Mouse (Mus musculus): ENCODE measurements around the gene Dnah12. TPM values are rescaled to one million over a fixed set of nuclear protein-coding genes. Genes with fewer than 3 reads are reported as not detected.
A peak's percentile ranks its signal among the peaks of the same experiment; 100 is the strongest.
"Not testable (repeated sequence)": the region's sequence is repeated elsewhere in the genome, so short reads cannot be mapped to it uniquely, and the experiment has no call there.

Dnah12 gene
- polyA plus RNA-seq, 1 experiment from 2014 or later = 0.61 TPM

- H3K4me1 ChIP-seq (ENCODE audit: control insufficient read depth, insufficient read depth, low read length); H3K4me2 ChIP-seq (ENCODE audit: low read depth, low read length); H3K4me3 ChIP-seq (ENCODE audit: low read depth, low read length); H3K9ac ChIP-seq (ENCODE audit: low read depth, low read length); H3K9me3 ChIP-seq (ENCODE audit: control insufficient read depth, low read length); DNase-seq (ENCODE audit: low spot score); H3K36me3 ChIP-seq (ENCODE audit: control insufficient read depth, insufficient read depth, low read length); ATAC-seq (ENCODE audit: low read depth); H3K27ac ChIP-seq (replicated peaks; ENCODE audit: low read depth, low read length); H3K27me3 ChIP-seq (replicated peaks; ENCODE audit: control insufficient read depth, insufficient read depth, low read length): not testable (repeated sequence)
- 50% methylated on average over 9 of the region's 9 CpGs for WGBS
Measured at GRCm38 (mm10) chr14:26910461-26910860, 217.4 kb downstream of the Dnah12 start.

- ATAC-seq (ENCODE audit: low read depth) (no peak), DNase-seq (ENCODE audit: low spot score) (peak; percentile 62)
- Histone ChIP-seq H3K4me2 (ENCODE audit: low read depth, low read length) (no peak overlapping the region), H3K9ac (ENCODE audit: low read depth, low read length) (no peak overlapping the region), H3K27ac (replicated peaks; ENCODE audit: low read depth, low read length) (no peak overlapping the region), H3K4me3 (ENCODE audit: low read depth, low read length) (no peak overlapping the region), H3K36me3 (ENCODE audit: control insufficient read depth, insufficient read depth, low read length) (no peaks in the 10 kb centered on the region), H3K27me3 (replicated peaks; ENCODE audit: control insufficient read depth, insufficient read depth, low read length) (no peaks in the 10 kb centered on the region), H3K4me1 (ENCODE audit: control insufficient read depth, insufficient read depth, low read length) (no peaks in the 10 kb centered on the region), H3K9me3 (ENCODE audit: control insufficient read depth, low read length) (no peaks in the 10 kb centered on the region)
- WGBS = 71% methylated on average over 6 of the region's 6 CpGs
Measured at GRCm38 (mm10) chr14:26911201-26911600, 218.1 kb downstream of the Dnah12 start.

- Histone ChIP-seq H3K27ac (replicated peaks; ENCODE audit: low read depth, low read length) (no peak overlapping the region), H3K4me2 (ENCODE audit: low read depth, low read length) (no peak overlapping the region), H3K36me3 (ENCODE audit: control insufficient read depth, insufficient read depth, low read length) (no peaks in the 10 kb centered on the region), H3K9me3 (ENCODE audit: control insufficient read depth, low read length) (no peaks in the 10 kb centered on the region), H3K27me3 (replicated peaks; ENCODE audit: control insufficient read depth, insufficient read depth, low read length) (no peaks in the 10 kb centered on the region), H3K4me3 (ENCODE audit: low read depth, low read length) (no peak overlapping the region), H3K4me1 (ENCODE audit: control insufficient read depth, insufficient read depth, low read length) (no peaks in the 10 kb centered on the region), H3K9ac (ENCODE audit: low read depth, low read length) (no peak overlapping the region)
- DNase-seq (ENCODE audit: low spot score) (peak; percentile 27), ATAC-seq (ENCODE audit: low read depth) (peak; percentile 27; the same call in 1 of the 2 replicates)
- 86% methylated on average over 13 of the region's 13 CpGs for WGBS
Measured at GRCm38 (mm10) chr14:26911826-26912225, 218.8 kb downstream of the Dnah12 start.

- ATAC-seq (ENCODE audit: low read depth) (peak; percentile 75), DNase-seq (ENCODE audit: low spot score) (peak; percentile 32)
- 74% methylated on average over 9 of the region's 9 CpGs for WGBS
- peaks cover 8% of the 10 kb centered on the region for H3K36me3 ChIP-seq (ENCODE audit: control insufficient read depth, insufficient read depth, low read length)
- H3K9me3 ChIP-seq (ENCODE audit: control insufficient read depth, low read length) = no peaks in the 10 kb centered on the region
- no peak overlapping the region for H3K27ac ChIP-seq (replicated peaks; ENCODE audit: low read depth, low read length)
- H3K27me3 ChIP-seq (replicated peaks; ENCODE audit: control insufficient read depth, insufficient read depth, low read length) = no peaks in the 10 kb centered on the region
- H3K9ac ChIP-seq (ENCODE audit: low read depth, low read length) = no peak overlapping the region
- no peaks in the 10 kb centered on the region for H3K4me1 ChIP-seq (ENCODE audit: control insufficient read depth, insufficient read depth, low read length)
- H3K4me2 ChIP-seq (ENCODE audit: low read depth, low read length) = no peak overlapping the region
- H3K4me3 ChIP-seq (ENCODE audit: low read depth, low read length) = no peak overlapping the region
Measured at GRCm38 (mm10) chr14:26913681-26914268, 220.7 kb downstream of the Dnah12 start.

GRCm38 (mm10) chr14:26919310-26919709, 226.2 kb downstream of the Dnah12 start:
- peaks cover 49% of the 10 kb centered on the region for H3K36me3 ChIP-seq (ENCODE audit: control insufficient read depth, insufficient read depth, low read length)
- H3K4me1 ChIP-seq (ENCODE audit: control insufficient read depth, insufficient read depth, low read length) = no peaks in the 10 kb centered on the region
- no peak overlapping the region for H3K4me2 ChIP-seq (ENCODE audit: low read depth, low read length)
- no peak overlapping the region for H3K4me3 ChIP-seq (ENCODE audit: low read depth, low read length)
- H3K9ac ChIP-seq (ENCODE audit: low read depth, low read length) = no peak overlapping the region
- no peaks in the 10 kb centered on the region for H3K27me3 ChIP-seq (replicated peaks; ENCODE audit: control insufficient read depth, insufficient read depth, low read length)
- no peak for DNase-seq (ENCODE audit: low spot score)
- WGBS = 98% methylated on average over 3 of the region's 3 CpGs
- no peaks in the 10 kb centered on the region for H3K9me3 ChIP-seq (ENCODE audit: control insufficient read depth, low read length)
- no peak overlapping the region for H3K27ac ChIP-seq (replicated peaks; ENCODE audit: low read depth, low read length)
- no peak for ATAC-seq (ENCODE audit: low read depth)

GRCm38 (mm10) chr14:26923702-26924421, 230.8 kb downstream of the Dnah12 start:
- Histone ChIP-seq H3K4me3 (ENCODE audit: low read depth, low read length) (no peak overlapping the region), H3K36me3 (ENCODE audit: control insufficient read depth, insufficient read depth, low read length) (peaks cover 67% of the 10 kb centered on the region), H3K27me3 (replicated peaks; ENCODE audit: control insufficient read depth, insufficient read depth, low read length) (no peaks in the 10 kb centered on the region), H3K27ac (replicated peaks; ENCODE audit: low read depth, low read length) (no peak overlapping the region), H3K4me2 (ENCODE audit: low read depth, low read length) (no peak overlapping the region), H3K4me1 (ENCODE audit: control insufficient read depth, insufficient read depth, low read length) (no peaks in the 10 kb centered on the region), H3K9me3 (ENCODE audit: control insufficient read depth, low read length) (no peaks in the 10 kb centered on the region), H3K9ac (ENCODE audit: low read depth, low read length) (no peak overlapping the region)
- ATAC-seq (ENCODE audit: low read depth) (no peak), DNase-seq (ENCODE audit: low spot score) (no peak)
- 87% methylated on average over 5 of the region's 5 CpGs for WGBS

- H3K27ac ChIP-seq (replicated peaks; ENCODE audit: low read depth, low read length) = no peak overlapping the region
- H3K36me3 ChIP-seq (ENCODE audit: control insufficient read depth, insufficient read depth, low read length) = peaks cover 35% of the 10 kb centered on the region
- no peaks in the 10 kb centered on the region for H3K9me3 ChIP-seq (ENCODE audit: control insufficient read depth, low read length)
- no peak overlapping the region for H3K9ac ChIP-seq (ENCODE audit: low read depth, low read length)
- H3K4me2 ChIP-seq (ENCODE audit: low read depth, low read length) = no peak overlapping the region
- no peaks in the 10 kb centered on the region for H3K4me1 ChIP-seq (ENCODE audit: control insufficient read depth, insufficient read depth, low read length)
- no peaks in the 10 kb centered on the region for H3K27me3 ChIP-seq (replicated peaks; ENCODE audit: control insufficient read depth, insufficient read depth, low read length)
- WGBS = 90% methylated on average over 3 of the region's 3 CpGs
- no peak overlapping the region for H3K4me3 ChIP-seq (ENCODE audit: low read depth, low read length)
- no peak for ATAC-seq (ENCODE audit: low read depth)
- no peak for DNase-seq (ENCODE audit: low spot score)
Measured at GRCm38 (mm10) chr14:26934891-26935290, 241.8 kb downstream of the Dnah12 start.

GRCm38 (mm10) chr14:26935558-26935957, 242.5 kb downstream of the Dnah12 start:
- Histone ChIP-seq H3K36me3 (ENCODE audit: control insufficient read depth, insufficient read depth, low read length) (peaks cover 35% of the 10 kb centered on the region), H3K4me2 (ENCODE audit: low read depth, low read length) (no peak overlapping the region), H3K27me3 (replicated peaks; ENCODE audit: control insufficient read depth, insufficient read depth, low read length) (no peaks in the 10 kb centered on the region), H3K4me1 (ENCODE audit: control insufficient read depth, insufficient read depth, low read length) (no peaks in the 10 kb centered on the region), H3K9me3 (ENCODE audit: control insufficient read depth, low read length) (no peaks in the 10 kb centered on the region), H3K9ac (ENCODE audit: low read depth, low read length) (no peak overlapping the region), H3K4me3 (ENCODE audit: low read depth, low read length) (no peak overlapping the region), H3K27ac (replicated peaks; ENCODE audit: low read depth, low read length) (no peak overlapping the region)
- DNase-seq (ENCODE audit: low spot score) = no peak
- WGBS = 80% methylated on average over 4 of the region's 4 CpGs
- ATAC-seq (ENCODE audit: low read depth) = no peak
